Mouse (Mus musculus) intestine, embryonic 14.5 days (tissue): ENCODE data around the gene Nipsnap3a. TPM values are rescaled to one million over a fixed set of nuclear protein-coding genes. Genes with fewer than 3 reads are reported as not detected.
A peak's percentile ranks its signal among the peaks of the same experiment; 100 is the strongest.

Experiments
- ATAC-seq: fragments of 200-750 bp; cut with Nextera tagmentation; replicated peaks from 2 replicates; pipeline ENCODE4 v1.8.0; 2017; ENCODE audit warnings: low read depth, moderate number of reproducible peaks, moderate TSS enrichment, moderate library complexity; ENCODE audit not compliant: low FRiP score, low TSS enrichment
- DNase-seq: peaks from one replicate; pipeline ENCODE4 v3.0.0-alpha.2; 2018; ENCODE audit warnings: low spot score
- H3K27ac ChIP-seq: fragments of 300-500 bp; sonication (generic); 2 replicates; pipeline ENCODE4 v1.5.1; 2014; ENCODE audit warnings: low read depth, mild to moderate bottlenecking, control low read depth
- H3K27me3 ChIP-seq: fragments of 300-500 bp; sonication (generic); replicated peaks from 2 replicates; pipeline ENCODE4 v1.6.1; 2014; ENCODE audit warnings: low read length, control low read depth; ENCODE audit not compliant: control insufficient read depth, insufficient read depth
- H3K36me3 ChIP-seq: fragments of 300-500 bp; sonication (generic); 2 replicates; pipeline ENCODE4 v1.6.1; 2014; ENCODE audit warnings: low read length, control low read depth; ENCODE audit not compliant: control insufficient read depth, insufficient read depth
- H3K4me1 ChIP-seq: fragments of 300-500 bp; sonication (generic); replicated peaks from 2 replicates; pipeline ENCODE4 v1.6.1; 2014; ENCODE audit warnings: low read length, control low read depth, mixed read lengths; ENCODE audit not compliant: control insufficient read depth, insufficient read depth
- H3K4me2 ChIP-seq: fragments of 300-500 bp; sonication (generic); 2 replicates; pipeline ENCODE4 v1.6.1; 2014; ENCODE audit warnings: low read length
- H3K4me3 ChIP-seq: fragments of 300-500 bp; sonication (generic); 2 replicates; pipeline ENCODE4 v1.5.1; 2014; ENCODE audit warnings: low read depth, low read length, control low read depth, mixed read lengths
- H3K9ac ChIP-seq: fragments of 300-500 bp; sonication (generic); 2 replicates; pipeline ENCODE4 v1.6.1; 2014; ENCODE audit warnings: mild to moderate bottlenecking, low read length
- H3K9me3 ChIP-seq: fragments of 300-500 bp; sonication (generic); 2 replicates; pipeline ENCODE4 v1.6.1; 2016; ENCODE audit warnings: low read length, control low read depth; ENCODE audit not compliant: control insufficient read depth
- WGBS: fragments of 180-500 bp; shearing (Covaris S2); extraction: QIAGEN DNeasy Blood & Tissue Kit; methylation state at CpG from one replicate; pipeline ENCODE4 v1.1.7; 2014; 5-methylcytosine and 5-hydroxymethylcytosine counted together
- polyA plus RNA-seq: library from polyadenylated mRNA; unstranded; fragments of >200 nt; fragmentation: Nextera tagmentation; extraction: Ambion mirVana; gene quantifications from 2 replicates; pipeline ENCODE4 v1.2.1, GENCODE M21; 2014

Gene Nipsnap3a
- polyA plus RNA-seq = not detected in 2 replicates

GRCm38 (mm10) chr4:52989248-52989647 lies at the start of gene Nipsnap3a:
Gene Nipsnap3a, plus strand, starts transcription at chr4:52989272.
- H3K9ac ChIP-seq = no peak within 1 kb of the TSS
- no peaks in the 10 kb centered on the region for H3K4me1 ChIP-seq
- 31% methylated on average over 12 of the region's 12 CpGs for WGBS
- no peaks in the 10 kb centered on the region for H3K27me3 ChIP-seq
- no peaks in the 10 kb centered on the region for H3K9me3 ChIP-seq
- H3K27ac ChIP-seq = no peak within 1 kb of the TSS
- DNase-seq = no peak
- no peaks in the 10 kb centered on the region for H3K36me3 ChIP-seq
- H3K4me2 ChIP-seq = peak within 1 kb of the TSS; percentile 50
- ATAC-seq = peak; percentile 50; the same call in 1 of the 2 replicates
- H3K4me3 ChIP-seq = peak within 1 kb of the TSS; percentile 18; the same call in 1 of the 2 replicates

- DNase-seq (no peak), ATAC-seq (no peak)
- Histone ChIP-seq H3K9me3 (no peaks in the 10 kb centered on the region), H3K27me3 (no peaks in the 10 kb centered on the region), H3K27ac (no peak overlapping the region), H3K4me3 (no peak overlapping the region), H3K4me1 (no peaks in the 10 kb centered on the region), H3K9ac (no peak overlapping the region), H3K4me2 (no peak overlapping the region), H3K36me3 (no peaks in the 10 kb centered on the region)
Measured at GRCm38 (mm10) chr4:52946665-52947064, 42.4 kb upstream of the Nipsnap3a start.

GRCm38 (mm10) chr4:52949005-52949404 lies 40.1 kb upstream of the Nipsnap3a start:
- no peaks in the 10 kb centered on the region for H3K9me3 ChIP-seq
- WGBS = 82% methylated on average over 2 of the region's 2 CpGs
- H3K4me1 ChIP-seq = no peaks in the 10 kb centered on the region
- H3K36me3 ChIP-seq = no peaks in the 10 kb centered on the region
- DNase-seq (no peak), ATAC-seq (no peak)
- no peak overlapping the region for H3K4me2 ChIP-seq
- no peak overlapping the region for H3K9ac ChIP-seq
- H3K4me3 ChIP-seq = no peak overlapping the region
- no peak overlapping the region for H3K27ac ChIP-seq
- no peaks in the 10 kb centered on the region for H3K27me3 ChIP-seq

GRCm38 (mm10) chr4:52958693-52959092 lies 30.4 kb upstream of the Nipsnap3a start:
- no peaks in the 10 kb centered on the region for H3K4me1 ChIP-seq
- no peaks in the 10 kb centered on the region for H3K36me3 ChIP-seq
- no peak overlapping the region for H3K9ac ChIP-seq
- H3K9me3 ChIP-seq = no peaks in the 10 kb centered on the region
- no peak overlapping the region for H3K4me3 ChIP-seq
- WGBS = 35% methylated on average over 4 of the region's 4 CpGs
- no peaks in the 10 kb centered on the region for H3K27me3 ChIP-seq
- ATAC-seq (no peak; the same call in 1 of the 2 replicates), DNase-seq (no peak)
- no peak overlapping the region for H3K4me2 ChIP-seq
- H3K27ac ChIP-seq = no peak overlapping the region

- Histone ChIP-seq H3K36me3 (no peaks in the 10 kb centered on the region), H3K27ac (no peak within 1 kb of the TSS), H3K4me2 (no peak within 1 kb of the TSS), H3K4me1 (no peaks in the 10 kb centered on the region), H3K9me3 (no peaks in the 10 kb centered on the region), H3K27me3 (no peaks in the 10 kb centered on the region), H3K9ac (no peak within 1 kb of the TSS), H3K4me3 (no peak within 1 kb of the TSS)
- ATAC-seq = no peak
- no peak for DNase-seq
Measured at GRCm38 (mm10) chr4:52964247-52964646, 24.8 kb upstream of the Nipsnap3a start, which contains the start of gene Olfr270. Gene Olfr270, plus strand, starts transcription at chr4:52964547.

GRCm38 (mm10) chr4:52985216-52985615 lies 3.9 kb upstream of the Nipsnap3a start:
- Histone ChIP-seq H3K4me3 (no peak overlapping the region), H3K4me1 (no peaks in the 10 kb centered on the region), H3K9me3 (no peaks in the 10 kb centered on the region), H3K27me3 (no peaks in the 10 kb centered on the region), H3K27ac (no peak overlapping the region), H3K36me3 (no peaks in the 10 kb centered on the region), H3K4me2 (no peak overlapping the region), H3K9ac (no peak overlapping the region)
- ATAC-seq (no peak), DNase-seq (no peak)
- WGBS = 67% methylated on average over 2 of the region's 2 CpGs

- Histone ChIP-seq H3K4me2 (no peak overlapping the region), H3K36me3 (no peaks in the 10 kb centered on the region), H3K9ac (no peak overlapping the region), H3K4me3 (no peak overlapping the region), H3K27me3 (no peaks in the 10 kb centered on the region), H3K9me3 (no peaks in the 10 kb centered on the region), H3K27ac (no peak overlapping the region), H3K4me1 (no peaks in the 10 kb centered on the region)
- DNase-seq (no peak), ATAC-seq (no peak)
- 80% methylated on average over 2 of the region's 2 CpGs for WGBS
Measured at GRCm38 (mm10) chr4:52986266-52986665, 2.8 kb upstream of the Nipsnap3a start.

GRCm38 (mm10) chr4:52999449-52999848 lies 10.4 kb downstream of the Nipsnap3a start:
- no peak overlapping the region for H3K4me3 ChIP-seq
- WGBS = 94% methylated on average over 6 of the region's 6 CpGs
- ATAC-seq (no peak), DNase-seq (no peak)
- no peaks in the 10 kb centered on the region for H3K27me3 ChIP-seq
- H3K27ac ChIP-seq = no peak overlapping the region
- no peaks in the 10 kb centered on the region for H3K4me1 ChIP-seq
- no peak overlapping the region for H3K9ac ChIP-seq
- no peak overlapping the region for H3K4me2 ChIP-seq
- no peaks in the 10 kb centered on the region for H3K36me3 ChIP-seq
- H3K9me3 ChIP-seq = no peaks in the 10 kb centered on the region

- DNase-seq = no peak
- H3K27ac ChIP-seq = no peak overlapping the region
- no peak overlapping the region for H3K4me2 ChIP-seq
- no peaks in the 10 kb centered on the region for H3K9me3 ChIP-seq
- no peak overlapping the region for H3K9ac ChIP-seq
- H3K36me3 ChIP-seq = no peaks in the 10 kb centered on the region
- no peak overlapping the region for H3K4me3 ChIP-seq
- H3K27me3 ChIP-seq = no peaks in the 10 kb centered on the region
- no peak for ATAC-seq
- WGBS = 69% methylated on average over 8 of the region's 8 CpGs
- no peaks in the 10 kb centered on the region for H3K4me1 ChIP-seq
Measured at GRCm38 (mm10) chr4:53000154-53000553, 11.1 kb downstream of the Nipsnap3a start.
